Mouse (Mus musculus): ENCODE measurements around the gene Dguok.

- TF ChIP-seq CTCF (conservative IDR thresholded peaks at IDR 0.05; ENCODE audit: insufficient read depth, insufficient read length, low read depth, low read length) = no peak
- TF ChIP-seq POLR2A (IDR thresholded peaks at IDR 0.05; ENCODE audit: low read depth, low read length) = no peak
Observed at GRCm38 (mm10) chr6:83440197-83440509, 66.6 kb downstream of the Dguok start.

Data from kidney, adult 2 months (tissue).